Mouse (Mus musculus) right cerebral cortex, postnatal 10 days (tissue): ENCODE measurements at regions not wholly inside any gene's neighbourhood (a gene's known extent, or its start where the extent isn't known, plus 50 kb on each side); places are given as distances from the start of the nearest gene placed in this dataset.

Source experiments
- DNase-seq, 2 experiments: peaks; one replicate each; pipeline ENCODE4 v3.0.0; 2021; ENCODE audit warnings: low spot score in 2 of 2

- no peak for DNase-seq
Observed at GRCm38 (mm10) chr14:25323542-25324484, 135.2 kb upstream of the Zmiz1 start.

DNA sequence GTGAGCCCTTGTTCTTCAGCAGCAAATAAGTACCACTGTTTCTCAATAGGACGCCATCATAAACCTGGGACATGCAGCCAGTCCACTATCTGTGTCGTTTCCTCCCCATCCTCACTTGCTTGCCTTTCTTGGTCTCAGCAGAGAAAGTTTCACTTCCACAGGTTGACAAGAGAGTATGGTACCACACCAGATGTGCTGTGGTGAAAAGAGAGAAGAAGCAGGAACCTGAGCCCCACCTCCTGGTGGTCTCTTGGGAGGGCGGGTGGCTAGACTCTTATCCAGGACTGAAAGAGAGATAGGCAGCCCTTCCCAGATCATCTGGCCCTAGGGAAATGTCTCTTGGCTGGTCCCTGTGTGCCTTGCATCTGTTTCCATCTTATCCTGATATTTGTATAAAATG lies 133.1 kb upstream of the Zmiz1 start:
- DNase-seq = no peak

- no peak for DNase-seq
Observed at GRCm38 (mm10) chr14:25328230-25328629, 130.8 kb upstream of the Zmiz1 start.

DNA sequence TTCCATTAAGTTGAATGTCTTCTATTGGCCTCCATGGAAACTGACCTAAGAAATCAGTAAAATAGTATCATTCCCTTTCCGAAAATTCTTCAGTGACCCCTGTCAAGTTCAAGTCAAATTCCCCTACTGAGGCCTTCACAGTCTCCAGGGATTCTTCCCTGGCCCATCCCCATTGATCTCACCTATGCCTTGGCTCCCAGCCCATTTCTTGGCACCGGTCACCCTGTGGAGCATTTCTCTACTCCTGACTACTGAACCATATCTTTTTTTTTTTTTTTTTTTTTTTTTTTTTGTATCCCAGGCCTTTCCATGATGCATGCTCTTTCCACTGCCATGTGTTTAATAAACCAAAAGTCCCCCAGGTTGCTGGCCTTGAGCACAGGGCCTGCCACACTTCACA lies 124.8 kb upstream of the Zmiz1 start:
- peak in 1 of 2 experiments; percentile 32 for DNase-seq

DNA sequence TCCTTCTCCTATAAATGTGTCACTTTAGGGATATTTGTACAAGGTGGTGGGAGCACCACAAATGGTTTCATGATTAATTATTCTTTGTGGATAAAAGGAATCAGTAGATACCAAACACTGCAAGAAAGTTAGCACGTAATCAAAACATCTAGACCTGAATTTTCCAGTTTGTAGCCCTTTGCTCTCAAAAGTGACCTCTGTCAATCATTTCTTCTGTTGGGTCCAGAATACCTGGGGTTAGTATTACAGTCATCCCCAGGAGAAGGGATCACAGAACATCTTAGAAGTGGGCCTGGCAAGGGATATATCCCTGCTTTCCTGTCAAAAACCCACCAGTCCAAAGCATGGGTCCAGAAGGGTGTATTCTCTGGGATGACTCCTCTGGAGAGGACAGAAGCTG lies 122.1 kb upstream of the Zmiz1 start:
- DNase-seq = no peak

DNA sequence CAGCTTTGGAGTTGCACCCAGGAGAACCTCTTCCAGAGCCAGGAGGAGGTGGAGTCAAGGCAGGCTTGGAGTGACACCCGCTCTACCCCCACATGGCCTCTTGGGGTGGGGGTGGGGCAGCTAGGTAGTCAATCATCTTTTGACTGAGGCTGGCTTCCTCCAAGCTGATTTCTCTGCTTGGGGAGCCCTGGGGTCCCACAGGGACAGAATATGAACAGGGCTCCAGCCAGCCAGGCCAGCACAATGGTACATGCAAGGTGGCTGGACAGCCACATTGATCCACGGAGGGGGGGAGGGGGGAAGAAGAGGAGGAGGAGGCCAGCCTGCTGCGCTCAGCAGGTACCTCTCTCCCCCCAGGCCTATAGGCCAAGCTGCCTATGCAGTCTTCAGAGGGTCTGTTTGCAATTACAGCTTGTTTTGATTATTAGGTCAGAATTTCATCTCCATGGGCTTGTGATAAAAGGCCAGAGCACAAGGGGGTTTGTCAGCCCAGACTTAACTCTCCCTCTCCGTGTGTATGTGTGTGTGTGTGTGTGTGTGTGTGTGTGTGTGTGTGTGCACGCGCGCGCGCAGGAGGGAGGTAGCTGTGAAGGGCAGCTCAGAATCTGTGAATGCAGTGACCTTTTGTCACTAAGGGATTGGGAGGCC lies 120.5 kb upstream of the Zmiz1 start:
- DNase-seq = peak in 1 of 2 experiments; percentile 21

DNA sequence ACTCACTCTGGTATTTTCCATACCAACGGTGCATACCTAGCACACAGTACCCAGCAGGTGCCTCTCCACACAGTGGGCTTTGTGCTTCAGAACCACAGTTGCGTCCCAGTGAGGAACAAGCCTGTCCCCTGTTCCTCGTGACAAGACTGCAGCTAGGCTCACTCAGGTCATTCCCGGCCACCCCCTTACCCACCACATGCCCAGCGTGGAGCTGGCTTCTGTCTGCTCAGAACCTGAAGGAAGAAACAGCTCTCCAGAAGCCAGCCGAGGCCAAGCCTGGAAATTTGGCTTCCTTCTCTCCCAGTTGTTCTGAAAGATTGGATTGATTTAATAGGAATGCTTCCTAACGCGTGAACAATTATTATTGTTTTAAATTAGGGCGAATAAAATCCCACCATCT lies 118.1 kb upstream of the Zmiz1 start:
- DNase-seq = peak in 1 of 2 experiments; percentile 24

DNA sequence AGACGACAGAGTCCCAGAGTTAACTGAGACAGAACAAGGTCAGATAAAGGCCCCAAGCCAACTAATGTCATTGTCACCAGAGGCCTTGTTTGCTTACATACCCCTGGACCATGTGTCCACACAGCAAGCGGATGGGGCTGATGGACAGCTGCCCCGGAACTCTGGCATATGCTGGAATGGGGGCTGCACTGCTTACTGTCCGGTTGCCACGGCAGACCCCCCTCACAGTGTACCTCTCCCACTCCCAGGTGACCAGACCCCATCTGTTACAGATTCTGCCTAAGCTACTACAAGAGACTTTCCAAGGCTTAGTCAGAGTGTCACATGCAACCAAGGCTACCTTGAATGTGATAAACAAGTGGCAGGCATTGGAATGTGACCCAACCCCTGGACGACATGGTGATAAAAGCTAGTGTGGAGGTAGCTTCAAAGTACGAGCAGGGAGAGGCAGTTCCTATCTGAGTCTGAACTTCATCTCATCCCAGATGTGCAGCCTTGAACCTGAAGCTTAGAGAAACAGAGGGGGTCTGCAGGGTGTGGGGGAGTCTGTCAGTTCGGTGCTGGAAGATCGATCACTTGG lies 117.0 kb upstream of the Zmiz1 start:
- no peak for DNase-seq

- DNase-seq = no peak
Observed at GRCm38 (mm10) chr14:25342865-25343565, 116.0 kb upstream of the Zmiz1 start.

DNA sequence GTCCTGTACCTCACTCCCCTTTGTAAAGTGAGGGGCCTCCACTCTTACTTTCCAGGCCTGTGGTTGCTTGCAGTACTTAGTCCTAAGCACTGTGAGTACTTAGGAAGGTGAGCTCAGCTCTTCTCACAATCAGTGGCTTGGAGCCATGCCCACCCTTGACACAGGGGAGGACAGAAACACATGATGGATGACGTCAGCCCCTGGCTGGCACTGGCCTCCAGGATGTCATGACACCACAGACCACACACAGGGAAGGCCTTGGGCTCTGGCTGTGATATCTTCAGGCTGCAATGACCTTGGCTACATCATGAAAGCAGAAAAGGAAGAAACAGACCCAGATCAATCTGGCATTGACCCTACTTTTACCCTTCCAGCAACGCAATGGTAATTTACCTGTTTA lies 113.0 kb upstream of the Zmiz1 start:
- DNase-seq = no peak

DNA sequence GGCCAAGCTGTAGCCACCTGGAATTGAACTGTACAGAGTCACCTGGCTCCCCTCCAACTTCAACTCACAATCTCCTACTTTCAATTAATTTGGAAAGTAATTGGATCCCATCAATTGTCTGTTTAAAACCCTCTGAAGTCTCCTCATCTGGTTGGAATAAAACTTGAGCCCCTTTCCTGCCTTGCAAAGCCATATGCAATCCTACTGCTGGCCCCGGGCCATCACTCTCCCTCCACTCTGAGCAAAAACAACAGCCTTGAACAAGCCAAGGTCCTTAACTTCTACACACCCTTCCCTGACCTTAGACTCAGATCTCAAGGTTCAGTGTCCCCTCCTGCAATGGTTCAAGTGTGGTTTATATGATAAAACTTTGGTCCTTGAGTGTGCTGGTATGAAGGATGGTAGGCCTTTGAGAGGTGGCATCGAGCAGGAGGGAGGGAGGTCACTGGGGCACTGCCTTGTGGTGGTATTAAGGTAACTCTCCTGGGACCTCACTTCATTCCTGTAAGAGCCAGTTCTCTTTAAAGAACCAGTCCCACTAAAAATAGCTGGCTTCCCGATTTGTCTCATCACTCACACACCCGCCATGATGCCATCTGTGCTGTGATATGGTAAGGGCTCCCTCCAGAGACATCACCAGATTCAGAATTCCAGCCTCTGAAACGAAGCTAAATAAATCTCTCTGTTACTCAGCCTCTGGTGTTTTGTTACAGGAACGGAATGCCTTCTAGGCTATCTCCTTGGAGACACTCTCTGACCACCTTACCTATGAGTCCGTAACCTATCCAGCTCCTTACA lies 112.0 kb upstream of the Zmiz1 start:
- peak; percentile 43 to 66 for DNase-seq

DNA sequence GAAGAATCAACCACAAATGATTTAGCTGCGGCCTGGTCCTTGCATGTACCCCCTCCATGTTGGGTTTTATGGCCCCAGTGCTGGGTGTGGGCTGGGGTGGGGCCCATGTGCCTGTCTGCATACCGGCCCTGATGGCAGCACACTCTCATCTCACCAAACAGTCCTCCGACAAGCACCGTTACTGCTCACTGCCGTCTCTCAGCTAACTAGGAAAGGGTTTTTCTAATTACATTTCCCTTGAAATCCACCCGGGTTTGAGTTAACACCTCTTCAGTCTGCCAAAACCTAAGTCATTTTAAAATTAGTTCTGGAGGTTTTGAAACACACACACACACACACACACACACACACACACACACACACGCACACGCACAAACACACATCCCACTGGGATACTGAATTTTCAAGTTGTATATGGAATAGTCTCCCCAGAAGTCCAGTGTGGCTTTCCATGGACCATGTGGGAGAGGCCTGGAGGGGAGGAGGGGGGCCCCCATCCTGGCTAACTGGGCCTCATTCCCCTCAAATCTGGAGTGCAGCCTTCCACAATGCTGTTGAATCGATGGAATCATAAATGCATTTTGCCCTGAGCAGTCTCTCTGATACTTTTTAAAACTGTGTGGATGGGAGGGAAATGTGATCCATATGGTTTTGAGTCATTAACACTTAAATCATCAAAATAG lies 108.6 kb upstream of the Zmiz1 start:
- peak in 1 of 2 experiments; percentile 56 for DNase-seq

DNA sequence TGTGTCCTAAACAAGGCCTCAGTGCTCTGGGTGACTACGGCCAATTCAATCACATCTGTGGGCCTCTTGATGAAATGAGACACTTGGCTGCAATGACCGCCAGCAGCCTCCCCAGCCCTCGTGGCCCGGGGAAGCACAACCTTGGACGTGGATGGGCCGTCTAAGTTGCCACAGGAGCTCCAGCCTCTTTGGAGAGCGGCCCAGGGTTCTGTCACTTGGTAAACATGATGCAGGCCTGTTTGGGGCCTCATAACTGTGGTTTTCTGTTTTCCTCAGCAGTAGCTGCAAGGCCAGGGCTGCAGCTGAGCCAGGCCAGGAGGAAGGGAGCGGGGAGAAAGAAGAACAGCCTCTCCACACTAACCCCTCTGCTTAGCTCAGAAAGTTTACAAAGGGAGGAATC lies 105.2 kb upstream of the Zmiz1 start:
- peak; percentile 68 to 74 for DNase-seq

DNA sequence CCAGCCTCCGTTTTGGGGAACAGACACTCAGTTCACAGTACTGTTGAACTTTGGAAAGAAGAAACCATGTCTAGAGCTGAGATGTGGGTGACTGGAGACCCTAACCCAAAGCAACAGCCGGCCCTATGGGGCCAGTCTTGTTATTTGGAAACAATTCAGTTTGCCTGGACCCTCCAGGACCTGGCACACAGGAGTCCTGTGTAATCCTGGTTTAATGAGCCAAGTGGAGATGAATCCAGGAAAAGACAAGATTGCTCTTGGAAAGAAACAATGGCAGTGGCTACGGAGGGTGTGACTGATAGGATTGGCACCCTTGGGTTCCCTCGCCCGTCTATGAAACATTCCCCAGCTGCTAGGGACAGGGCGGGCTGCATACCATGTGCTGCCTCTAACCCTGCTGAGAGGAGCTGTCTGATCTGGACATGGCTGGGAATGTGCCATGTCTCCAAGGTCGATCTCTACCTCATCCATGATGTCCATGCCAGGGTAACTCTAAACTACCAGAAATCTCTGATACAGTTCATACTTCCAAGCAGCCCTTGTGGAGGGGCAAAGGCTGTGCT lies 104.6 kb upstream of the Zmiz1 start:
- DNase-seq = no peak

DNA sequence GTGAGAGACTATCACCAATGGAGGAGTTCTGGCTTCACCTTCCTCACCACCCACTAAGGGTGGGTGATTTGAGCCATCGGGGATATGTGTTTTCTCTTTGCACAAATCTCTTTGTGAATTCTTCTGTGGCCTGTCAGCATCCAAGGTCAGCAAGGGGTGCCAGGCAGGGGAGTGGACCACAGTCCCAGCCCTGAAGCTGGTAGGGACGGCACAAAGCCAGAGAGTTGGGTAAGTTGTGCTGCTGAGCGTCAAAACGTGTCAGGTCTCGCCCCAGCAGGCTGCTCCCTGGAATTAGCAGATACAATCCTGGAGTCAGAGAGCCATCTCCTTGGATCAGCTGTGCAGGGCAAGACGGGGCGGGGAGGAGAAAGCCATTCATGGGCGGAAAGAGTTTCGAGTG lies 101.2 kb upstream of the Zmiz1 start:
- no peak for DNase-seq

- DNase-seq = no peak
Observed at GRCm38 (mm10) chr14:25359824-25360294, 99.1 kb upstream of the Zmiz1 start.

DNA sequence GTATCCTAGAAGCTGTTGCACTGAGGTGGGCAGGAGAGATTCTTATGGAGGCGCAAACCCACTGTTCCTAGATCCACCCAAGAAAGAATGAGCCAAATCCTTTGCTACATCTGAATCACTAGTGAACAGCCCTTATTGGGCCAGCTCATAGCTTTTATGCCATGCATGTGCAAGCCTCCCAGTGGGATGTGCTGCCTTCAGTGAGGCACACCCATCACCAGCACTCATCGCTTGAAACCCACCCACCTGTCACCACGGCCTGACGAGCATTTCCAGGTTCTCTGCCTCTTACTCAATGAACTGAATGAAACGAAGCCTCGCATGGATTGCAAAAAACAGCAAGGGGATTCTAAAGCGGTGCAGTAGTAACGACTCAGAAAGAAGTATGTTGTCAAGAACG lies 98.3 kb upstream of the Zmiz1 start:
- no peak for DNase-seq

GRCm38 (mm10) chr14:25361129-25361528 lies 97.9 kb upstream of the Zmiz1 start:
- no peak for DNase-seq

GRCm38 (mm10) chr14:25362771-25363170 lies 96.2 kb upstream of the Zmiz1 start:
- DNase-seq = no peak

DNA sequence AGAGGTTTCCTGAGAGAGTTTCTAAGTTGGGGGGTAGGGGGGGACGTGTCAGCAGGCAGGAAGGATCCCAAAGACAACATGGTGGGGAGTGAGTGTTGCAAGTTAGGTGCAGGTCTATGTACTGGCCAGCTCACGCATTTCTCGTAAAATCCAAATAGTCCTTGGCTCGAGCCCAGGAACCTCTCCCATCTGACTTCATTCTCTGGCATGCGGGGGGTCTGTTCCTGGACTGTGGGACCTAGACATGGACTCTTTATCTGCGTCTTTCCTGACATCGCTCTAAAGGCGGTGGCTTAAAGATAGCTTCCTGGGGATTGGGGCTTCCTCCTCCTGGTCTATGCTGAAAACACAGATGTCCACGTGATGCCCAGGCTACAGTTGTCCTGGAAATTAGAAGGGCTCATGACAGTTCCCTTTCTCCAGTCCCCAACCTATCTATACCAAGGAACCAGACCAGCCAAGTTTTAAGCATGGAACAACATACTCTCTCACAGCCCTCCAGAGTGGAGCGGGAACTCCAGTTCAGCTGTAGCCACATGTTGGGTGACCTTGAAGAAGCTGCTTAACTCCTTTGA lies 93.7 kb upstream of the Zmiz1 start:
- DNase-seq = no peak
